Mouse (Mus musculus): ENCODE data around the gene Casq2. TPM values are rescaled to one million over a fixed set of nuclear protein-coding genes. Genes with fewer than 3 reads are reported as not detected.

Gene Casq2
- total RNA-seq, 1 experiment = 0.54 TPM

- Histone ChIP-seq H3K36me3 (ENCODE audit: control insufficient read depth, insufficient read depth, low read length, poor library complexity, severe bottlenecking) (no peaks in the 10 kb centered on the region), H3K9ac (ENCODE audit: insufficient read depth, low read depth, low read length, poor library complexity, severe bottlenecking) (no peak overlapping the region), H3K4me3 (ENCODE audit: insufficient read depth in 1 of 2, low read depth in 1 of 2, low read length in 2 of 2, poor library complexity in 1 of 2, severe bottlenecking in 1 of 2) (no peak overlapping the region), H3K4me1 (ENCODE audit: control insufficient read depth in 2 of 2, insufficient read depth in 2 of 2, low read length in 2 of 2, poor library complexity in 1 of 2) (no peaks in the 10 kb centered on the region), H3K9me3 (ENCODE audit: control insufficient read depth, insufficient read depth, low read depth, low read length) (no peaks in the 10 kb centered on the region), H3K27ac (ENCODE audit: insufficient read depth, low read depth, low read length, poor library complexity, severe bottlenecking) (no peak overlapping the region)
- no peak for DNase-seq (ENCODE audit: low read depth, low spot score)
- in situ Hi-C loops (cut with MboI; ENCODE audit: low sequenced_read_pairs in 2 of 2, unreplicated experiment in 2 of 2) = loop anchor here in 1 of 2 experiments (10.0 kb wide), 1 partner anchor 118 kb away; no protein-coding TSS in a partner anchor
- TF ChIP-seq ZNF384 (IDR thresholded peaks at IDR 0.05; ENCODE audit: low read depth, low read length) = no peak
- no peak for TF ChIP-seq MAFK (IDR thresholded peaks at IDR 0.05; ENCODE audit: insufficient read depth, low read depth, low read length)
- no peak for TF ChIP-seq HCFC1 (IDR thresholded peaks at IDR 0.05; ENCODE audit: borderline replicate concordance, insufficient read depth, low read length)
- no peak for TF ChIP-seq CHD2 (IDR thresholded peaks at IDR 0.05; ENCODE audit: low read depth, low read length)
- no peak for TF ChIP-seq ZC3H11A (IDR thresholded peaks at IDR 0.05; ENCODE audit: borderline replicate concordance, low read depth, low read length)
These were observed 40.9 kb downstream of the Casq2 start for GRCm38 (mm10) chr3:102127114-102127513.

- Histone ChIP-seq H3K9ac (ENCODE audit: insufficient read depth, low read depth, low read length, poor library complexity, severe bottlenecking) (no peak overlapping the region), H3K36me3 (ENCODE audit: control insufficient read depth, insufficient read depth, low read length, poor library complexity, severe bottlenecking) (no peaks in the 10 kb centered on the region), H3K9me3 (ENCODE audit: control insufficient read depth, insufficient read depth, low read depth, low read length) (no peaks in the 10 kb centered on the region), H3K4me1 (ENCODE audit: control insufficient read depth in 2 of 2, insufficient read depth in 2 of 2, low read length in 2 of 2, poor library complexity in 1 of 2) (no peaks in the 10 kb centered on the region), H3K27ac (ENCODE audit: insufficient read depth, low read depth, low read length, poor library complexity, severe bottlenecking) (no peak overlapping the region), H3K4me3 (ENCODE audit: insufficient read depth in 1 of 2, low read depth in 1 of 2, low read length in 2 of 2, poor library complexity in 1 of 2, severe bottlenecking in 1 of 2) (no peak overlapping the region)
- no peak for TF ChIP-seq MAFK (IDR thresholded peaks at IDR 0.05; ENCODE audit: insufficient read depth, low read depth, low read length)
- TF ChIP-seq HCFC1 (IDR thresholded peaks at IDR 0.05; ENCODE audit: borderline replicate concordance, insufficient read depth, low read length) = no peak
- TF ChIP-seq ZC3H11A (IDR thresholded peaks at IDR 0.05; ENCODE audit: borderline replicate concordance, low read depth, low read length) = no peak
- no peak for TF ChIP-seq ZNF384 (IDR thresholded peaks at IDR 0.05; ENCODE audit: low read depth, low read length)
- no peak for DNase-seq (ENCODE audit: low read depth, low spot score)
- in situ Hi-C loops (cut with MboI; ENCODE audit: low sequenced_read_pairs in 2 of 2, unreplicated experiment in 2 of 2) = loop anchor here in 1 of 2 experiments (10.0 kb wide), 1 partner anchor 117 kb away; no protein-coding TSS in a partner anchor
These were observed 42.0 kb downstream of the Casq2 start for GRCm38 (mm10) chr3:102128242-102128641.

- Histone ChIP-seq H3K27ac (ENCODE audit: insufficient read depth, low read depth, low read length, poor library complexity, severe bottlenecking) (no peak overlapping the region), H3K36me3 (ENCODE audit: control insufficient read depth, insufficient read depth, low read length, poor library complexity, severe bottlenecking) (no peaks in the 10 kb centered on the region), H3K4me1 (ENCODE audit: control insufficient read depth in 2 of 2, insufficient read depth in 2 of 2, low read length in 2 of 2, poor library complexity in 1 of 2) (no peaks in the 10 kb centered on the region), H3K9me3 (ENCODE audit: control insufficient read depth, insufficient read depth, low read depth, low read length) (no peaks in the 10 kb centered on the region), H3K9ac (ENCODE audit: insufficient read depth, low read depth, low read length, poor library complexity, severe bottlenecking) (no peak overlapping the region), H3K4me3 (ENCODE audit: insufficient read depth in 1 of 2, low read depth in 1 of 2, low read length in 2 of 2, poor library complexity in 1 of 2, severe bottlenecking in 1 of 2) (no peak overlapping the region)
- in situ Hi-C loops (cut with MboI; ENCODE audit: low sequenced_read_pairs in 2 of 2, unreplicated experiment in 2 of 2) = no loop called here
- TF ChIP-seq ZC3H11A (IDR thresholded peaks at IDR 0.05; ENCODE audit: borderline replicate concordance, low read depth, low read length) (peak; percentile 18; the same call in 1 of the 2 replicates), HCFC1 (IDR thresholded peaks at IDR 0.05; ENCODE audit: borderline replicate concordance, insufficient read depth, low read length) (no peak)
- peak; percentile 41 for DNase-seq (ENCODE audit: low read depth, low spot score)
These were observed 44.3 kb downstream of the Casq2 start for GRCm38 (mm10) chr3:102130478-102130877.

- Histone ChIP-seq H3K27ac (ENCODE audit: insufficient read depth, low read depth, low read length, poor library complexity, severe bottlenecking) (no peak overlapping the region), H3K36me3 (ENCODE audit: control insufficient read depth, insufficient read depth, low read length, poor library complexity, severe bottlenecking) (no peaks in the 10 kb centered on the region), H3K9me3 (ENCODE audit: control insufficient read depth, insufficient read depth, low read depth, low read length) (no peaks in the 10 kb centered on the region), H3K4me3 (ENCODE audit: insufficient read depth in 1 of 2, low read depth in 1 of 2, low read length in 2 of 2, poor library complexity in 1 of 2, severe bottlenecking in 1 of 2) (no peak overlapping the region), H3K4me1 (ENCODE audit: control insufficient read depth in 2 of 2, insufficient read depth in 2 of 2, low read length in 2 of 2, poor library complexity in 1 of 2) (peaks cover under 1 to 5% of the 10 kb centered on the region in 2 experiments; a peak in 1 of 4 replicates), H3K9ac (ENCODE audit: insufficient read depth, low read depth, low read length, poor library complexity, severe bottlenecking) (no peak overlapping the region)
- in situ Hi-C loops (cut with MboI; ENCODE audit: low sequenced_read_pairs in 2 of 2, unreplicated experiment in 2 of 2) = no loop called here
- TF ChIP-seq CHD2 (IDR thresholded peaks at IDR 0.05; ENCODE audit: low read depth, low read length) = no peak
- no peak for TF ChIP-seq ZNF384 (IDR thresholded peaks at IDR 0.05; ENCODE audit: low read depth, low read length)
- no peak for TF ChIP-seq HCFC1 (IDR thresholded peaks at IDR 0.05; ENCODE audit: borderline replicate concordance, insufficient read depth, low read length)
- TF ChIP-seq MAFK (IDR thresholded peaks at IDR 0.05; ENCODE audit: insufficient read depth, low read depth, low read length) = no peak
- no peak for TF ChIP-seq ZC3H11A (IDR thresholded peaks at IDR 0.05; ENCODE audit: borderline replicate concordance, low read depth, low read length)
- DNase-seq (ENCODE audit: low read depth, low spot score) = no peak
These were observed 45.6 kb downstream of the Casq2 start for GRCm38 (mm10) chr3:102131627-102132324.
